Mouse (Mus musculus) stomach, postnatal 0 days (tissue): ENCODE measurements at regions not wholly inside any gene's neighbourhood (a gene's known extent, or its start where the extent isn't known, plus 50 kb on each side); places are given as distances from the start of the nearest gene placed in this dataset.

Experiments
- ATAC-seq: fragments of 200-750 bp; cut with Nextera tagmentation; 2 replicates; pipeline ENCODE4 v1.8.0; 2017; ENCODE audit not compliant: low FRiP score, low TSS enrichment
- DNase-seq: peaks from one replicate; pipeline ENCODE4 v3.0.0-alpha.2; 2016; ENCODE audit warnings: low spot score
- H3K27ac ChIP-seq: fragments of 300-500 bp; sonication (generic); replicated peaks from 2 replicates; pipeline ENCODE4 v1.5.1; 2014; ENCODE audit warnings: mild to moderate bottlenecking, control low read depth
- H3K27me3 ChIP-seq: fragments of 300-500 bp; sonication (generic); 2 replicates; pipeline ENCODE4 v1.6.1; 2014; ENCODE audit warnings: low read length; ENCODE audit not compliant: control insufficient read depth, insufficient read depth
- H3K36me3 ChIP-seq: fragments of 300-500 bp; sonication (generic); 2 replicates; pipeline ENCODE4 v1.6.1; 2014; ENCODE audit warnings: low read length, mixed read lengths; ENCODE audit not compliant: control insufficient read depth, insufficient read depth
- H3K4me1 ChIP-seq: fragments of 300-500 bp; sonication (generic); replicated peaks from 2 replicates; pipeline ENCODE4 v1.6.1; 2014; ENCODE audit warnings: antibody characterized with exemption; ENCODE audit not compliant: control insufficient read depth, insufficient read depth
- H3K4me2 ChIP-seq: fragments of 300-500 bp; sonication (generic); replicated peaks from 2 replicates; pipeline ENCODE4 v1.6.1; 2014; ENCODE audit warnings: low read depth, mild to moderate bottlenecking, control low read depth, moderate library complexity
- H3K4me3 ChIP-seq: fragments of 300-500 bp; sonication (generic); 2 replicates; pipeline ENCODE4 v1.5.1; 2014; ENCODE audit warnings: low read depth, low read length, control low read depth
- H3K9ac ChIP-seq: fragments of 300-500 bp; sonication (generic); 2 replicates; pipeline ENCODE4 v1.6.1; 2014; ENCODE audit warnings: mild to moderate bottlenecking, low read length, control low read depth, mixed read lengths
- H3K9me3 ChIP-seq: fragments of 300-500 bp; sonication (generic); 2 replicates; pipeline ENCODE4 v1.6.1; 2016; ENCODE audit warnings: low read length; ENCODE audit not compliant: control insufficient read depth
- CTCF ChIP-seq: IDR thresholded peaks from 2 replicates; pipeline ENCODE4 v1.5.1; 2016; ENCODE audit warnings: antibody characterized with exemption, low read depth, mild to moderate bottlenecking, moderate library complexity
- EP300 ChIP-seq: optimal IDR thresholded peaks from 2 replicates; pipeline ENCODE3; 2016; ENCODE audit warnings: antibody characterized with exemption
- WGBS: fragments of 180-500 bp; shearing (Covaris S2); extraction: QIAGEN DNeasy Blood & Tissue Kit; methylation state at CpG from one replicate; pipeline ENCODE4 v1.1.7; 2014; 5-methylcytosine and 5-hydroxymethylcytosine counted together

DNA sequence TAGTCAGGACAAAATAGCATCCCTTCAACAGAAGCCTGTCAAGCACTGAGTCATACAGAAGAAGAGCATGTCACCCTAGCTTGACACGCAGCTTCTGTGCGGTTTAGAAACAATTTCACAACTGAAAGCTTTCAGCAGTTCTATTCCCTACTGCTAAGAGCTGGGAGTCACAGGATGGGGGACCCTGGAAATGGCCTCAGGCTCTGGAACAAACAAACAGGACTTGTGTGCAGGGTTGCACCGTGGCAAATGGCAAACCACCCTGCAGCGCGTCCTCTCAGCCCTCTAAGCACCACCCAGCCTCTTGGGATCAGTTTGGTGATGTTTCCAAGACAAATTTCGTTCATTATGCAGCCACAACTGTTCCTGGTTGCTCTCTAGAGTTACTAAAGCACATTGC is 163.6 kb upstream of the Otx2 start:
- ATAC-seq (no peak), DNase-seq (no peak)
- Histone ChIP-seq H3K9ac (no peak overlapping the region), H3K4me3 (no peak overlapping the region), H3K27ac (no peak overlapping the region), H3K4me1 (no peaks in the 10 kb centered on the region), H3K36me3 (no peaks in the 10 kb centered on the region), H3K9me3 (no peaks in the 10 kb centered on the region), H3K4me2 (no peak overlapping the region), H3K27me3 (no peaks in the 10 kb centered on the region; the same call in 1 of the 2 replicates)
- no peak for TF ChIP-seq CTCF
- TF ChIP-seq EP300, result no peak
- 79% methylated on average over 6 of the region's 6 CpGs for WGBS

DNA sequence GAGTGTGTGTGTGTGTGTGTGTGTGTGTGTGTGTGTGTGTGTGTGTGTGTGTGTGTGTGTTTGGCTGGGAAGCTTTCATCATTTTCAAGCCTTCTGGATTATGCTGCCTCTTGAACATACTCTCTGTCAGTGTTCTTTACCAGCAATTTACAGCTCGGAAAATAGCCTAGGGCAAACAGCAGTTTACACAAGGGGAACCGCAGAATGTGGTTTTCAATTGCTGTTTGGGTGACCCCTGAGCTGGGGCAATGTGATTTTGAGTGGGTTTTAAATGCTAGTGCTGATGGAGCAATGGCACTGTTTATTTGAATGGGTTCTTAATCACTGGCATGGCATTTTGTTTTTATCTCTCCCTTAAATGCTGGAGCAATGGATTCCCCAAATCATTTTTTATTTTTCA is 162.5 kb upstream of the Otx2 start:
- no peaks in the 10 kb centered on the region; the same call in 1 of the 2 replicates for H3K27me3 ChIP-seq
- no peak for TF ChIP-seq EP300
- TF ChIP-seq CTCF, result no peak
- no peaks in the 10 kb centered on the region for H3K4me1 ChIP-seq
- no peak overlapping the region for H3K9ac ChIP-seq
- H3K4me2 ChIP-seq, result no peak overlapping the region
- H3K4me3 ChIP-seq, result no peak overlapping the region
- no peak for DNase-seq
- no peaks in the 10 kb centered on the region for H3K9me3 ChIP-seq
- no peak for ATAC-seq
- WGBS, result 30% methylated on average over 2 of the region's 2 CpGs
- no peaks in the 10 kb centered on the region for H3K36me3 ChIP-seq
- H3K27ac ChIP-seq, result no peak overlapping the region

DNA sequence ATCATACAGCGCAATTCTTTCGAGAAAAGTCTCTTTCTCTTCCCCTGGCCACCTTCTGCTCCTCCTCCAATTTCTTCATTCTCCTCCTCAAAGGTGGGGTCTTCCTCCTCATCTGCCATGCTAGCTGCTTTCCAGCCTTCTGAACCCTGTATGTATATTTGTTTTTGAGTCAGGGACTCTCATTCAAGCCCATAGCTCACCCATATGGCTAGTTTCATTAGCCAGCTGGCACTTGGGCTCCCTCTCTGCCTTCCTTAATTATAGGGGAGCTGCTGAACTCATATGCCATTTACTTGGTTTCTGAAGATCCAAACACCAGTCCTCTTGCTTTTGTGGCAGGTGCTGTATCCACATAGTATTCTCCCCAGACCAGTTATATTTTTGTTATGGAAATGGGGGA is 160.8 kb upstream of the Otx2 start:
- no peak overlapping the region for H3K9ac ChIP-seq
- H3K36me3 ChIP-seq, result no peaks in the 10 kb centered on the region
- TF ChIP-seq CTCF (no peak), EP300 (no peak)
- 95% methylated on average over 2 of the region's 2 CpGs for WGBS
- H3K27ac ChIP-seq, result no peak overlapping the region
- ATAC-seq (no peak), DNase-seq (no peak)
- H3K4me1 ChIP-seq, result no peaks in the 10 kb centered on the region
- no peak overlapping the region for H3K4me3 ChIP-seq
- no peak overlapping the region for H3K4me2 ChIP-seq
- H3K9me3 ChIP-seq, result no peaks in the 10 kb centered on the region
- no peaks in the 10 kb centered on the region for H3K27me3 ChIP-seq

DNA sequence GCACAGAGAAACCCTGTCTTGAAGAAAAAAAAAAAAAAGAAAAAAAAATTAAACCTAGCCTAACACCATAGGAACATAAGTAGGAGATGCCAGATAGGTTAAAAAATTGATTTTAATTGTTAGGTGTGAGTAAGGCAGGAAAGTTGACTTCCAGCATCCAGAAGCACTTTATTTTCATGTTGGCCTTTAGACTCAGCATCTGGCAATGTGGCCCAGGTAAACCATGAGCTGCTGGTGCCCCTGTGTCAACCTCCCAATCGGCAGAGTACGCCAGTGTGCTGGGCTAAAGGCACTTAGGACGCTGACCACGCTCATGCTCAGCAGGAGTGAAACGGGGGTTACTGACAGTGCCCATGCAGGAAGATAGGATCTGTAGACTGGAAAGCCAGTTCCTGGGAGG is 152.8 kb upstream of the Otx2 start:
- Histone ChIP-seq H3K4me2 (no peak overlapping the region), H3K36me3 (no peaks in the 10 kb centered on the region), H3K9ac (no peak overlapping the region), H3K4me1 (no peaks in the 10 kb centered on the region), H3K9me3 (no peaks in the 10 kb centered on the region), H3K27ac (no peak overlapping the region), H3K27me3 (no peaks in the 10 kb centered on the region), H3K4me3 (no peak overlapping the region)
- 58% methylated on average over 5 of the region's 5 CpGs for WGBS
- DNase-seq (no peak), ATAC-seq (no peak)
- TF ChIP-seq EP300 (no peak), CTCF (no peak)

DNA sequence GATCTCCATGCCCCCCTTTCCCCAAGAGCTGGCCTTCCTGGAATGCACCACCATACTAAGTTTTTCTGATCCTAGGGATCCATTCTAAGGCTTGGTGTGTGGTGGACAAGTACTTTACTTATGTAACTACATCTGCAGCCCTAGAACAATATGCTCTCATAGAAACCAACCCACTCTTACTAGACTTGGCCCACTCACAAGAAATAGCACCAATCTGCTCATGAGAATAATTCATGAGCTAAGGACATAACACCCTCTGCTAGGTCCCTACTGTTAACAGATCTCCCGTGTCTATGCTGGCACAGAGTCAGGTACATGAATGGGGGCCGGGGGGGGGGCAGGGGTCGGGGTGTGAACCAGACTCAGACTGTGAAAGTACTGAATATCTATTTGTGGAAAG is 150.8 kb upstream of the Otx2 start:
- 48% methylated on average over 3 of the region's 3 CpGs for WGBS
- H3K36me3 ChIP-seq, result no peaks in the 10 kb centered on the region
- H3K4me2 ChIP-seq, result no peak overlapping the region
- H3K4me1 ChIP-seq, result no peaks in the 10 kb centered on the region
- H3K4me3 ChIP-seq, result no peak overlapping the region
- H3K27ac ChIP-seq, result no peak overlapping the region
- H3K9me3 ChIP-seq, result no peaks in the 10 kb centered on the region
- no peak for DNase-seq
- ATAC-seq, result no peak
- no peak overlapping the region for H3K9ac ChIP-seq
- no peaks in the 10 kb centered on the region for H3K27me3 ChIP-seq
- TF ChIP-seq EP300, result no peak
- no peak for TF ChIP-seq CTCF

DNA sequence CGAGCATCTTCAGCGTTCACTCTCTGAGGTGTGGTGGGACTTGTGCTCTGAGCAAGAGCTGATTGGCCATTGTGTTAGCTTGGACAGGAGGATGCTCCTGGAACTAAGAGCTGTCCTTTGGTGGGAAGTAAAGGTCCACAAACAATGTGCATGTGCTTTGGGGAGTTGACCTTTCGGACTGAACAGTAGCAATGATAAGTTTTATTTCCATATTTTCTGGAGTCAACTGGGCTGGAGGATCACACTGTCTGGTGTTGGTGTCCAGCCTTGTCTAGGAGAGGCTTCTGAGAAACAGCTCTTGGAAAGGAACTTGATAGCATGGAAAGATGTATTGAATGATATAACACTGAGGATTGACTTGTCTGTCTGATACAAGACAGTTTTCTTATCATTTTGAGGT is 142.3 kb upstream of the Otx2 start:
- Histone ChIP-seq H3K4me2 (no peak overlapping the region), H3K27ac (no peak overlapping the region), H3K9ac (no peak overlapping the region), H3K27me3 (no peaks in the 10 kb centered on the region), H3K36me3 (no peaks in the 10 kb centered on the region), H3K4me1 (no peaks in the 10 kb centered on the region), H3K4me3 (no peak overlapping the region), H3K9me3 (no peaks in the 10 kb centered on the region)
- TF ChIP-seq EP300, result no peak
- TF ChIP-seq CTCF, result no peak
- DNase-seq (no peak), ATAC-seq (no peak)
- WGBS, result 82% methylated on average over 3 of the region's 3 CpGs
